Mouse (Mus musculus) MEL (cell line): ENCODE results near the gene Pik3cd. TPM values are rescaled to one million over a fixed set of nuclear protein-coding genes. Genes with fewer than 3 reads are reported as not detected.

Experiments
- DNase-seq: peaks from one replicate; pipeline ENCODE4 v3.0.0; 2011; ENCODE audit warnings: low read depth, low spot score
- H3K27ac ChIP-seq: 2 replicates; pipeline ENCODE4 v1.5.1; 2012; ENCODE audit warnings: low read depth, mild to moderate bottlenecking, control low read depth, low read length, moderate library complexity; ENCODE audit not compliant: control insufficient read depth
- H3K27me3 ChIP-seq, 2 experiments: fragments of 150-350 bp in 1 of 2; sonication (generic) in 1 of 2; 2 replicates each; pipeline ENCODE4 v1.6.1; 2012; ENCODE audit warnings: low read length in 2 of 2, mild to moderate bottlenecking in 2 of 2, improper control_type of control experiment in 1 of 2, moderate library complexity in 1 of 2; ENCODE audit not compliant: insufficient read depth in 2 of 2, control insufficient read depth in 1 of 2
- H3K36me3 ChIP-seq, 2 experiments: 2 replicates each; pipeline ENCODE4 v1.6.1; 2012 to 2014; ENCODE audit warnings: low read length in 2 of 2, improper control_type of control experiment in 1 of 2, inconsistent platforms in 1 of 2, mild to moderate bottlenecking in 1 of 2; ENCODE audit not compliant: insufficient read depth in 2 of 2, control insufficient read depth in 1 of 2
- H3K4me1 ChIP-seq, 2 experiments: fragments of 150-350 bp in 1 of 2; sonication (generic) in 1 of 2; 2 replicates each; pipeline ENCODE4 v1.6.1; 2012; ENCODE audit warnings: low read length in 2 of 2, improper control_type of control experiment in 1 of 2, mild to moderate bottlenecking in 1 of 2; ENCODE audit not compliant: insufficient read depth in 2 of 2, control insufficient read depth in 1 of 2
- H3K4me3 ChIP-seq, 2 experiments: fragments of 150-350 bp in 1 of 2; sonication (generic) in 1 of 2; 2 replicates each; pipeline ENCODE4 v1.5.1; 2012; ENCODE audit warnings: low read depth in 2 of 2, low read length in 2 of 2, mild to moderate bottlenecking in 2 of 2, moderate library complexity in 2 of 2, control low read depth in 1 of 2, improper control_type of control experiment in 1 of 2; ENCODE audit not compliant: control insufficient read depth in 1 of 2, insufficient read depth in 1 of 2
- H3K79me2 ChIP-seq: 2 replicates; pipeline ENCODE4 v1.6.1; 2012; ENCODE audit warnings: mild to moderate bottlenecking, low read length, moderate library complexity; ENCODE audit not compliant: control insufficient read depth, poor library complexity, insufficient read depth
- H3K9ac ChIP-seq: 2 replicates; pipeline ENCODE4 v1.6.1; 2012; ENCODE audit warnings: low read depth, mild to moderate bottlenecking, control low read depth, low read length, moderate library complexity; ENCODE audit not compliant: control insufficient read depth, poor library complexity, severe bottlenecking
- H3K9me3 ChIP-seq: fragments of 150-350 bp; sonication (generic); replicated peaks from 2 replicates; pipeline ENCODE4 v1.6.1; 2012; ENCODE audit warnings: mild to moderate bottlenecking, low read length, improper control_type of control experiment, moderate library complexity; ENCODE audit not compliant: insufficient read depth
- BHLHE40 ChIP-seq: IDR thresholded peaks from 2 replicates; pipeline ENCODE4 v1.6.1; 2012; ENCODE audit warnings: low read depth, mild to moderate bottlenecking, inconsistent platforms, low read length, improper control_type of control experiment, borderline replicate concordance
- CHD1 ChIP-seq: IDR thresholded peaks from 2 replicates; pipeline ENCODE4 v1.6.1; 2012; ENCODE audit warnings: low read depth, mild to moderate bottlenecking, inconsistent platforms, low read length, improper control_type of control experiment
- CTCF ChIP-seq, 3 experiments: IDR thresholded peaks in 2 of 3; conservative IDR thresholded peaks in 1 of 3; 2 replicates each; pipeline ENCODE4 v1.5.1; 2011 to 2012; ENCODE audit warnings: low read length in 3 of 3, low read depth in 2 of 3, mild to moderate bottlenecking in 2 of 3, improper control_type of control experiment in 1 of 3, inconsistent platforms in 1 of 3, mixed read lengths in 1 of 3, moderate library complexity in 1 of 3; ENCODE audit not compliant: control insufficient read depth in 1 of 3, insufficient read depth in 1 of 3, poor library complexity in 1 of 3, severe bottlenecking in 1 of 3
- ELF1 ChIP-seq: IDR thresholded peaks from 2 replicates; pipeline ENCODE4 v1.6.1; 2014; ENCODE audit warnings: low read depth, mild to moderate bottlenecking, inconsistent platforms, low read length, improper control_type of control experiment, moderate library complexity
- ETS1 ChIP-seq: IDR thresholded peaks from 2 replicates; pipeline ENCODE4 v1.6.1; 2012; ENCODE audit warnings: low read depth, mild to moderate bottlenecking, inconsistent platforms, low read length, improper control_type of control experiment, moderate library complexity
- HCFC1 ChIP-seq: IDR thresholded peaks from 2 replicates; pipeline ENCODE4 v1.6.1; 2012; ENCODE audit warnings: low read depth, mild to moderate bottlenecking, inconsistent platforms, low read length, improper control_type of control experiment, moderate library complexity
- JUND ChIP-seq: IDR thresholded peaks from 2 replicates; pipeline ENCODE4 v1.6.1; 2011; ENCODE audit warnings: low read depth, mild to moderate bottlenecking, improper control_type of control experiment, low read length
- MAX ChIP-seq: IDR thresholded peaks from 2 replicates; pipeline ENCODE4 v1.6.1; 2011; ENCODE audit warnings: low read length, improper control_type of control experiment
- MXI1 ChIP-seq: IDR thresholded peaks from 2 replicates; pipeline ENCODE4 v1.6.1; 2011; ENCODE audit warnings: mild to moderate bottlenecking, low read depth, low read length, improper control_type of control experiment
- MYB ChIP-seq: IDR thresholded peaks from 2 replicates; pipeline ENCODE4 v1.6.1; 2011; ENCODE audit warnings: mild to moderate bottlenecking, low read depth, low read length, improper control_type of control experiment
- NELFE ChIP-seq: IDR thresholded peaks from 2 replicates; pipeline ENCODE4 v1.6.1; 2011; ENCODE audit warnings: low read depth, low read length, improper control_type of control experiment
- NRF1 ChIP-seq: IDR thresholded peaks from 2 replicates; pipeline ENCODE4 v1.6.1; 2014; ENCODE audit warnings: low read depth, mild to moderate bottlenecking, inconsistent platforms, low read length, improper control_type of control experiment, moderate library complexity; ENCODE audit not compliant: poor library complexity, insufficient read depth, severe bottlenecking
- POLR2AphosphoS2 ChIP-seq: IDR thresholded peaks from 2 replicates; pipeline ENCODE4 v1.6.1; 2011; ENCODE audit warnings: low read length, improper control_type of control experiment
- POLR2AphosphoS5 ChIP-seq: IDR thresholded peaks from 2 replicates; pipeline ENCODE4 v1.6.1; 2012; ENCODE audit warnings: low read depth, borderline replicate concordance, mild to moderate bottlenecking, inconsistent platforms, low read length, moderate library complexity, mixed read lengths
- RAD21 ChIP-seq: IDR thresholded peaks from 2 replicates; pipeline ENCODE4 v1.6.1; 2011; ENCODE audit warnings: mild to moderate bottlenecking, low read depth, low read length, improper control_type of control experiment
- RCOR1 ChIP-seq: IDR thresholded peaks from 2 replicates; pipeline ENCODE4 v1.6.1; 2012; ENCODE audit warnings: low read depth, mild to moderate bottlenecking, inconsistent platforms, low read length, improper control_type of control experiment
- SIN3A ChIP-seq: IDR thresholded peaks from 2 replicates; pipeline ENCODE4 v1.6.1; 2012; ENCODE audit warnings: low read length, improper control_type of control experiment, inconsistent platforms
- TAL1 ChIP-seq: IDR thresholded peaks from 2 replicates; pipeline ENCODE4 v1.6.1; 2012; ENCODE audit warnings: mild to moderate bottlenecking, inconsistent platforms, low read length, moderate library complexity, mixed read lengths
- TCF12 ChIP-seq: IDR thresholded peaks from 2 replicates; pipeline ENCODE4 v1.6.1; 2014; ENCODE audit warnings: low read depth, mild to moderate bottlenecking, inconsistent platforms, low read length, improper control_type of control experiment, moderate library complexity
- UBTF ChIP-seq: IDR thresholded peaks from 2 replicates; pipeline ENCODE4 v1.6.1; 2012; ENCODE audit warnings: low read depth, mild to moderate bottlenecking, inconsistent platforms, low read length, improper control_type of control experiment, moderate library complexity, borderline replicate concordance; ENCODE audit not compliant: insufficient read depth
- USF2 ChIP-seq, 2 experiments: IDR thresholded peaks; 2 replicates each; pipeline ENCODE4 v1.6.1; 2011 to 2012; ENCODE audit warnings: improper control_type of control experiment in 2 of 2, low read length in 2 of 2, borderline replicate concordance in 1 of 2, inconsistent platforms in 1 of 2, low read depth in 1 of 2, mild to moderate bottlenecking in 1 of 2; ENCODE audit not compliant: insufficient read depth in 1 of 2
- ZC3H11A ChIP-seq: IDR thresholded peaks from 2 replicates; pipeline ENCODE4 v1.6.1; 2012; ENCODE audit warnings: low read depth, mild to moderate bottlenecking, inconsistent platforms, low read length, improper control_type of control experiment
- ZKSCAN1 ChIP-seq: IDR thresholded peaks from 2 replicates; pipeline ENCODE4 v1.6.1; 2012; ENCODE audit warnings: low read depth, mild to moderate bottlenecking, inconsistent platforms, low read length, improper control_type of control experiment, moderate library complexity
- ZMIZ1 ChIP-seq: IDR thresholded peaks from 2 replicates; pipeline ENCODE4 v1.6.1; 2012; ENCODE audit warnings: low read depth, mild to moderate bottlenecking, inconsistent platforms, low read length, improper control_type of control experiment, moderate library complexity
- ZNF384 ChIP-seq: IDR thresholded peaks from 2 replicates; pipeline ENCODE4 v1.6.1; 2012; ENCODE audit warnings: low read depth, mild to moderate bottlenecking, inconsistent platforms, low read length, improper control_type of control experiment
- polyA plus RNA-seq, 2 experiments: library from polyadenylated mRNA; stranded (reverse) in 1 of 2; unstranded in 1 of 2; fragments of >175 nt in 1 of 2; fragments of >200 nt in 1 of 2; gene quantifications; 2 replicates each; pipeline versions ENCODE4 v1.2.1 to v1.2.4; 2012; ENCODE audit warnings: low replicate concordance in 2 of 2, low read depth in 1 of 2; ENCODE audit not compliant: insufficient read length in 2 of 2, insufficient read depth in 1 of 2, missing spikeins in 1 of 2
- total RNA-seq: library from RNA; depleted of rRNA; stranded (reverse); fragments of 300-350 nt; gene quantifications from 2 replicates; pipeline ENCODE4 v1.2.3, GENCODE M21; 2012

The Pik3cd gene
- total and polyA plus RNA-seq, 3 experiments: 45.9 to 152 (median 49.8) TPM

GRCm38 (mm10) chr4:149600130-149600529 is 102.2 kb downstream of the Pik3cd start:
- H3K9ac ChIP-seq: no peak overlapping the region

GRCm38 (mm10) chr4:149599549-149599948 is 102.8 kb downstream of the Pik3cd start:
- H3K79me2 ChIP-seq: no peaks in the 10 kb centered on the region
- H3K4me1 ChIP-seq: no peaks in the 10 kb centered on the region
- DNase-seq: no peak
- H3K4me3 ChIP-seq: no peak overlapping the region
- H3K9me3 ChIP-seq: no peaks in the 10 kb centered on the region
- H3K36me3 ChIP-seq: no peaks in the 10 kb centered on the region
- H3K27me3 ChIP-seq: peaks cover 9 to 11% of the 10 kb centered on the region in 2 experiments
- H3K9ac ChIP-seq: no peak overlapping the region
- TF ChIP-seq TCF12: no peak
- no peak for TF ChIP-seq RAD21
- no peak for TF ChIP-seq HCFC1
- no peak for TF ChIP-seq ETS1
- TF ChIP-seq ZMIZ1: no peak
- TF ChIP-seq ZNF384: no peak
- no peak for TF ChIP-seq BHLHE40
- TF ChIP-seq CHD1: no peak
- TF ChIP-seq ZKSCAN1: no peak
- TF ChIP-seq NELFE: no peak
- TF ChIP-seq MYB: no peak
- no peak for TF ChIP-seq SIN3A
- no peak for TF ChIP-seq MXI1
- TF ChIP-seq TAL1: no peak
- no peak for TF ChIP-seq RCOR1
- TF ChIP-seq ELF1: no peak
- no peak for TF ChIP-seq CTCF (IDR thresholded peaks at IDR 0.05 in 2 of 3, conservative IDR thresholded peaks at IDR 0.05 in 1 of 3; ENCODE audit: control insufficient read depth in 1 of 3, insufficient read depth in 1 of 3, low read depth in 2 of 3, low read length in 3 of 3, poor library complexity in 1 of 3, severe bottlenecking in 1 of 3)
- TF ChIP-seq POLR2AphosphoS5: no peak
- no peak for TF ChIP-seq UBTF
- no peak for TF ChIP-seq JUND
- TF ChIP-seq, all 39 proteins: peak for 0
- no peak overlapping the region for H3K27ac ChIP-seq

More at GRCm38 (mm10) chr4:149600130-149600529, 102.2 kb downstream of the Pik3cd start:
- TF ChIP-seq TCF12: no peak
- no peak for TF ChIP-seq ELF1
- no peak for TF ChIP-seq POLR2AphosphoS5
- TF ChIP-seq MAX: no peak
- no peak for TF ChIP-seq USF2 (IDR thresholded peaks at IDR 0.05; ENCODE audit: borderline replicate concordance in 1 of 2, insufficient read depth in 1 of 2, low read depth in 1 of 2, low read length in 2 of 2)
- no peak for TF ChIP-seq ZKSCAN1
- TF ChIP-seq NRF1: no peak
- TF ChIP-seq NELFE: no peak
- no peak for TF ChIP-seq POLR2AphosphoS2
- no peak for TF ChIP-seq ZC3H11A
- no peak for DNase-seq
- no peaks in the 10 kb centered on the region for H3K4me1 ChIP-seq
- H3K79me2 ChIP-seq: no peaks in the 10 kb centered on the region
- H3K27ac ChIP-seq: no peak overlapping the region
- no peak overlapping the region for H3K4me3 ChIP-seq
- no peaks in the 10 kb centered on the region for H3K9me3 ChIP-seq
- no peaks in the 10 kb centered on the region for H3K36me3 ChIP-seq
- H3K27me3 ChIP-seq: peaks cover 9% of the 10 kb centered on the region in 2 experiments
